Mouse (Mus musculus): Measurements from ENCODE around the gene Mbd5.

Mbd5 gene

GRCm38 (mm10) chr2:48948841-48949584 lies at the start of gene Mbd5:
TSS of gene Mbd5 (plus strand) at chr2:48949508.
- peak; percentile 100 for DNase-seq

- DNase-seq: no peak
These were observed 40.4 kb upstream of the Mbd5 start for GRCm38 (mm10) chr2:48908866-48909265.

- DNase-seq: peak; percentile 24
These were observed 35.1 kb upstream of the Mbd5 start for GRCm38 (mm10) chr2:48914185-48914584.

- DNase-seq: no peak
These were observed 33.5 kb upstream of the Mbd5 start for GRCm38 (mm10) chr2:48915832-48916231.

GRCm38 (mm10) chr2:48935058-48935457 lies 14.2 kb upstream of the Mbd5 start:
- DNase-seq: no peak

- DNase-seq: no peak
These were observed 1.5 kb upstream of the Mbd5 start for GRCm38 (mm10) chr2:48947761-48948160.

GRCm38 (mm10) chr2:48949743-48950251 lies 489 bp downstream of the Mbd5 start:
- DNase-seq: peak; percentile 58

- no peak for DNase-seq
These were observed 776 bp downstream of the Mbd5 start, which contains the start of gene Orc4 for GRCm38 (mm10) chr2:48950252-48950315. TSS of gene Orc4 (minus strand) at chr2:48950277.

GRCm38 (mm10) chr2:48950316-48950880 lies 1.1 kb downstream of the Mbd5 start:
- no peak for DNase-seq

- DNase-seq: no peak
These were observed 7.3 kb downstream of the Mbd5 start for GRCm38 (mm10) chr2:48956591-48956990.

GRCm38 (mm10) chr2:48978920-48979319 lies 29.6 kb downstream of the Mbd5 start:
- DNase-seq: no peak

GRCm38 (mm10) chr2:48990322-48990721 lies 41.0 kb downstream of the Mbd5 start:
- DNase-seq: no peak

GRCm38 (mm10) chr2:49040481-49040880 lies 91.2 kb downstream of the Mbd5 start:
- DNase-seq: no peak

- no peak for DNase-seq
These were observed 100.7 kb downstream of the Mbd5 start for GRCm38 (mm10) chr2:49050030-49050429.

GRCm38 (mm10) chr2:49067886-49068285 lies 118.6 kb downstream of the Mbd5 start:
- no peak for DNase-seq

- DNase-seq: no peak
These were observed 135.7 kb downstream of the Mbd5 start for GRCm38 (mm10) chr2:49084966-49085365.

GRCm38 (mm10) chr2:49090771-49091170 lies 141.5 kb downstream of the Mbd5 start:
- DNase-seq: no peak

GRCm38 (mm10) chr2:49096765-49097164 lies 147.5 kb downstream of the Mbd5 start:
- no peak for DNase-seq

- no peak for DNase-seq
These were observed 159.6 kb downstream of the Mbd5 start for GRCm38 (mm10) chr2:49108906-49109305.

- DNase-seq: no peak
These were observed 170.6 kb downstream of the Mbd5 start for GRCm38 (mm10) chr2:49119875-49120274.

GRCm38 (mm10) chr2:49121603-49122002 lies 172.3 kb downstream of the Mbd5 start:
- DNase-seq: no peak

GRCm38 (mm10) chr2:49142186-49142585 lies 192.9 kb downstream of the Mbd5 start:
- DNase-seq: no peak

- no peak for DNase-seq
These were observed 204.3 kb downstream of the Mbd5 start for GRCm38 (mm10) chr2:49153649-49154048.

- no peak for DNase-seq
These were observed 211.1 kb downstream of the Mbd5 start for GRCm38 (mm10) chr2:49160232-49160947.
